Mouse (Mus musculus) ovary, postnatal 10 days (tissue): ENCODE data around the gene Gm266.

Experiments used
- DNase-seq: peaks from one replicate; pipeline ENCODE4 v3.0.0; 2022; ENCODE audit warnings: low spot score

The Gm266 gene

GRCm38 (mm10) chr12:111434745-111435327, 50.8 kb downstream of the Gm266 start:
- no peak for DNase-seq
